Mouse (Mus musculus) CH12.LX (cell line): ENCODE results near the gene Otud7b.

ENCODE experiments used
- CTCF ChIP-seq, 2 experiments: IDR thresholded peaks in 1 of 2; conservative IDR thresholded peaks in 1 of 2; 2 replicates each; pipeline ENCODE4 v1.5.1; 2011 to 2012; ENCODE audit warnings: low read depth in 2 of 2, low read length in 2 of 2, improper control_type of control experiment in 1 of 2, inconsistent platforms in 1 of 2, mild to moderate bottlenecking in 1 of 2, moderate library complexity in 1 of 2
- IRF4 ChIP-seq: IDR thresholded peaks from 2 replicates; pipeline ENCODE4 v1.6.1; 2014; ENCODE audit warnings: low read depth, mild to moderate bottlenecking, inconsistent platforms, low read length, improper control_type of control experiment
- POLR2A ChIP-seq: IDR thresholded peaks from 2 replicates; pipeline ENCODE4 v1.6.1; 2011; ENCODE audit warnings: low read depth, mild to moderate bottlenecking, improper control_type of control experiment, low read length

DNA sequence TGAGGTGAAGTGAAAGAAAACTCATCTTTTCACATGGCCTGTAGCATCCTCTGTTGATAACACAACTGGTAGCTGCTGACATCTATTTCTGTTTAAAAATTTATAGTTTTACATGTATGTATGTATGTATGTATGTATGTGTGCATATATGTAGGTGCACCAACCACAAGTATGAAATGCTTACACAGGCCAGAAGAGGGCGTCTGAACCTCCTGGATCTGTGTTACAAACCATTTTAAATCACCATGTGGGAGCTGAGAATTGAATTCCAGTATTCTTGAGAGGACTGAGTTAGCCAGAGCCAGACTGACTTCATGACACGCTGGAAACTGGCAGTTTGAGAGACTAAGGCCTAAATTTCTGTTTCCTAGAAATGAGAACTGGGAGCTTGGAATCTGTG lies 13.2 kb upstream of the Otud7b start:
- TF ChIP-seq POLR2A (no peak), IRF4 (no peak), CTCF (conservative IDR thresholded peaks at IDR 0.05 in 1 of 2, IDR thresholded peaks at IDR 0.05 in 1 of 2; ENCODE audit: low read depth in 2 of 2, low read length in 2 of 2) (peak in 1 of 2 experiments; percentile 43; a peak in 2 of 4 replicates)
